Mouse (Mus musculus) cerebellum, postnatal 25 days (tissue): Measurements from ENCODE around the gene Slc12a8.

ENCODE experiments used
- DNase-seq, 2 experiments: peaks; one replicate each; pipeline ENCODE4 v3.0.0; 2021; ENCODE audit warnings: mixed read lengths in 2 of 2

Slc12a8 gene

DNA sequence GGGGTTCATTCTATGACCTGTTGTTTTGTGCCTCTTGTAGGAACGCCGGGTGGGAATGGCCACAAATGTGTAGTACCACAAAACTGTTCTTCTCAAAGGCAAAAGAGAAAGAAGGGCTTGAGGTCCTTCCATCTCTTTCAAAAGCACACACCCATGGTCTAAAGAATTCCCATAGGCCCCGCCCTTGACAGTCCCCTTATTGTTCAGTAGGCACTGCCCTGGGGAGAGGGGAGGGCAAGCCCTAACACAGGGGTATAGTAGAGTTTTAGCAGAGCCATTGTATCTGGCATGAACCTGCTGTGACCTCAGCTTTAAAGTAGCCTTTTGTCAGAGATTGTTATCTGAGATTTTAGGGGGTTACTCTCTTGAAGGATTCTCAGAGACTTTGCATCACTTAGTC lies 98.9 kb downstream of the Slc12a8 start:
- DNase-seq, result no peak

DNA sequence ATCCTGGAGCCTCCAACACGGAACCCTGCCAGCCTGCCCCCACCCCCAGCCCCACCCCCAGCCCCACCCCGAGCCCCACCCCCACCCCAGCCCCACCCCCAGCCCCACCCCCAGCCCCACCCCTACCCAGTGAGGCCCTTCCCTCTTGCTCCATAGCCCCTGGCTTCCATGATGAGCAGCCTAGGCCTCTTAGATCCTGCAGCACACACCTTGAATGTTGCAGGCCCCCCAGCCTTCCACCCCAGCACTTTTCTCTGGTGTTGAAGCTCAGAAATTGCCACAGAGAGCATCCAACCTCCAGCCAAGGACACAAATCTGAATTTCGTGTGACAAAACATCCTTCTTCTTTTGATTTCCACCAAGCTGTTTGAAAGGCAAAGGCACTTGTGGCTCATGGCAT lies 104.7 kb downstream of the Slc12a8 start:
- DNase-seq, result no peak

DNA sequence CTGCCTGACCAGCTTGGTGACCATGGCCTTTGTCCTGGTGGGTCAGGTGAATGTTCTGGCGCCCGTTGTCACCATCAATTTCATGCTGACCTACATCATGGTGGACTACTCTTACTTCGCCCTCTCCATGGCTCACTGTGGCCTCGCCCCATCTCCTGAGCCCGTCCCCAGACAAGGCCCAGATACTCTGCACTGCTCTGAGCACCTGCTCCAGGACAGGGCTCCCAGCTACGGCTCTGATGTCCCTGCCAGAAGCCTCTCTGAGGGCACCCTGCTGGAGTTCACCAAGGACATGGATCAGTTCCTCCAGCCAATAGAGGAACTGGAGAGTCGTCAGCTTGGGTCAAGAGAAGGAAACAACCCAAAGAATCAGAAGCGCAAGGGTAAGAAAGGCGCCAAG lies 107.5 kb downstream of the Slc12a8 start:
- no peak for DNase-seq

DNA sequence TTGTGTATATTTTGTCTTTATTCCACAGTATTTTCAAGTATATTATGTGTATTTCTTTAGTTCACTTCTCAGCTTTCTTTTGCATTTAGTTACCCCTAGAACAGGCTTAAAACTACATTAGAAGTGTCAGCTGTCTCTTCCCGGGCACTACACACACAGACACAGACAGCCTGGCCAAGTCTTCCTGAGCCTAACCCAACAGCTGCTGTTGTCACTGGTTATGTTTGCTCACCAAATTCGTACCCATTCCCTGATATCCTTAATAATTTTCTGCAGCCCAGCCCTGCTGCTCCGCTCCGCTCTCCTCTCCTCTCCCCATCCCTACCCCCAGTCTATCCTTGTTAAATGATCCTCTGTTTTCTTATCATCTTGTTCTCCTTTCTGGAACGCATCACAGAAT lies 112.4 kb downstream of the Slc12a8 start:
- DNase-seq, result no peak

DNA sequence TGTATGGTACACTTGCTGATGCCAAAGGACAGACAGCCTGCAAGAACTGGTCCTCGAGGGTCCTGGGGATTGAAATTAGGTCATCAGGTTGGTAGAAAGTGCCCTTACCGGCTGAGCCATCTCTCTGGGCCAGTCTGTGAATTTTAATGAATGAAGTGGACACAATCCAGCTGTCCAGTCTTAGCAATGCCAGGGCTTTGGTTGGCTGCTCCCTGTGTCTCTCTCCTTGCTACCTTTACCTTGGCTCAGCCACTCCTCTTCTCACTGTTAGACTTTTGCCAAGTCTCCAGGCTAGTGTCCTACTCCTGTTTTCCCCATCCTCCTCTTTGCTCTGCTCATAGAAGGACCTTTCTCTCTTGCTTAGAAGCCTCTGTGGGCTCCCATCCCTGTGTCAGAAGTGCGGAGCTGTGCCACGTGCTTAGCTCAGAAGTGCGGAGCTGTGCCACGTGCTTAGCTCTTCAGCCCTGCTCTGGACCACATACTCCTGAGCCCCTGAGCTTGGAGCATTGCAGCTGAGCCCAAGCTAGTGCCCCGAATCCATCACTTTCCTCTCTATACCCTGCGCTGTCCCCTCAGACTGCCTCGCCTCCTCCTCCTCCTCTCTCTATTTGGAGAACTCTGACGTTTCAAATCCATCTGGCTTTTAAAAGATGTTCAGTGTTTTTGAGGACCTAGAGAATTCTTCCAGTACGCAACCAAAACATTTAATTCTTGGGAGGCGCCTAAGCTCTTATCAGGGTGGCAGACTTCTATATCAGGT lies 118.9 kb downstream of the Slc12a8 start:
- DNase-seq, result no peak

DNA sequence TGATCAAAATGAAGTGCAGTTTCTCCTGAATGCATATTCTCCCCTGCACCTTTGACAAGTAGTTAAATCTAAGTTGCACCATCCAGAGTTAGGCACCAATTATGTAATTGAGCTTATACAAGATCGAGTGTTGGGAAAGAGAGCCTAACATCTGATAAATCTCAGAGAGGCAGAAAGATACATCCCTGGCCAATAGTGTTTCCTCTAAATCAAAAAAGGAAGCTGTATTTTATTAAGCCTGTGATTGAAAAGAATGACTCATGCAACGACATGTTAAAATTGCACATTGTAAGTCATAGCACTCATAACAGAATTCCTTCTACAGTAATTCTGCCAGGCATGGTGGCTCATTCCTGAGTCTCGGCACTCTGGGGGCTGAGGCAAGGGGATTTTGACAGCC lies 124.7 kb downstream of the Slc12a8 start:
- DNase-seq, result no peak

DNA sequence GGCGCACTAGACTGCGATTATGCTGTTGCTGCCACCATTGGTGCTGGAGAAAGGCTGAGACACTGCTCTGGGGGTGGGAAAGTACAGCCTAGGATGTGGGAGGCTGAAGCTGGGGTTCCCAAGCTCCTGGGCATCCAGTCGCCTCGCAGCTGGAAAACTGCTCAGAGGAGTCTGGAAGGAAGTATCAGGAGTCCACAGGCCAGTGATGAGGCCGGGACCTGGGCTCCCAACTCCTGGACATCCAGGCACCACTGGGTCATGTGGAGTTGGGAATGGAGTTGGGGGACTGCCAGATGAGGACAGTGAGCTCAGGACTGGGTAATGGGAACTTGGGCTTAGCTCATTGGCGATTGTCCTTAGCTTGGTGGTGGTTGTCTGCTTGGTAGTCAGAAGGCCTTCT lies 136.0 kb downstream of the Slc12a8 start:
- DNase-seq, result no peak

DNA sequence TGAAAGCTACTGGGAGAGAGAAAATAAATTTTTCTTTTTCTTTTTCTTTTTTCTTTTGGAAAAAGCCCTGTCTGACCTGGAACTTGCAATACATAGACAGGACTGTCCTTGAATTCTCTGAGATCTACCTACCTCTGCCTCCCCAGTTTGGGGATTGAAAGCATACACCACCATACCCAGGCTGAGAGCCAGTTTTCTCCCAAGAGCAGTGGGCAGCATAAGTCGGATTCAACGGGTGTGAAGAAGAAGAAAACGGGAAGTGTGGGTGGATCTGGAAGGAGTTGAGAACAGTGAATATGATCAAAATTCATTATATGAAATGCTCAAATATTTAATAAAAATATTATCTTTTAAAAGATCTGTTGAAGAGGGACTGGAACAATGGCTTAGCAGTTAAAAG lies 138.3 kb downstream of the Slc12a8 start:
- DNase-seq, result no peak

DNA sequence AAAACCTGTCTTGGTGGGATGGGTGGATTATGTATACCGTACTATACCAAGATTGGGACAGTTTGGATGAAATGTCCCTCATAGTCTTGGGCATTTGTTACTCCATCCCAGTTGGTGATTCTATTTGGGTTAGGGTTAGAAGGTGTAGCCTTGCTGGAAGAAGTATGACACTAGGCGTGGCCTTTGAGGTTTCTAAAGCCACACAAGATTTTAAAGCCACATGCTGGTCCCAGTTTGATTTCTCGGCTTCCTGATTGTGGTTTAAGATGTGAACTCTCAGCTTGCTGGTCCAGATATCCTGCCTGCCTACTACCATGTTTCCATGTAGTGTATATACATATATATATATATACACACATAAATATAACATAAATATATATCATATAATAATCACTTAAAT lies 140.1 kb downstream of the Slc12a8 start:
- no peak for DNase-seq

DNA sequence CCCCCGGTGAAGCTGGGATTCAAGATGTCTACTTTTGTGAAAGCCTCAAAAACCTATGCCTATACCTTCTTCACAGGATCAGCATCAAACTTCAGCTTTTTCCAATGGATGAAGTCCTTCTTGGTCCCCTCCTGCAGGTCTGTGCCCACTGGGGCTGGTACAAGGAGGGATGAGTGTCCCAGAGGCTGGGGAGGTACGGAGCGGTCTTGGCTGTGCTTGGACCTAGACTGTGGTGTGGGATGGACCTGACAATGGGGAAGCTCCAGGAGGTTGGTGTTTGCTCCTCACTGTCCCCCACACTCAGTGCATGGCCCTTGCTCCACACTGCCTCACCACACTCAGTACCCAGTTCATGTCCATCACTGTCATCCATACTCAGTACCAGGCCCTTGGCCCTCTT lies 141.0 kb downstream of the Slc12a8 start:
- no peak for DNase-seq

DNA sequence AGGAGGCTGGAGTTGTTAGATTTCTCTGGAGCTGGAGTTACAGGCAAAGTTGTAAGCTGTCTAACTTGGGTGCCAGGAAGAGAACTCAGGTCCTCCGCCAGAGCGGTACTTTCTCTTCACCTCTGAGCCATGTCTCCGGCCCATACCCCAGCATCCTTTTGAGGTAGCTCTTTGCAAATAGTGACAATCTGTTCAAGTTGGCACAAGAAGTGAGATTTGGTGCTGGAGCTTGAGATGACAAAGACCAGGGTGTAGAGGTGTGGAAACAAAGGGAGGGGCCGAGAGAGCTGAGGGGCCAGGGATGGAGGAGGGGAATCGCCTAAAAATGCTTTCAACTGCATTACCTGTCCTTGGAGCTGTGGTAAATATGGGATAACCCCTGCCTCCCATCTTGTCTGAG lies 142.4 kb downstream of the Slc12a8 start:
- DNase-seq, result peak; percentile 60

DNA sequence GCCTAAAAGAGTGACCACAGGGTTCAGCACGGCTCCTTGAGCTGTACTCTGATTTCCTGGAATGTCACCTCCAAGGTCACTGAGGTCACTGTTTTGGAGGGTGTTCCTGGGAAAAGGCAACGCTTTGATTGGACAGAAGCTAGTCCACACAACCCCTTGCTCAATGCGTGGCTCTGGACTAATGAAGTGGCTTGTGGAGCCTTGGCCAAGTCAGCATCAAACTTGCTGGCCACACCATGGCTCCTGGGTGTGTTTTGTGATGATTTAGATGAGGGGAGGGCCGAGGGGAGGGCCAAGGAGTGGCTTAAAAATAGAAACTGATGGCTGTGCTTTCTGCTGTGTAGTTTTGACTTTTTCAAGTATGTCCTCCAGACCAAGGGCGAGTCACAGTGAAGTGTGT lies 143.0 kb downstream of the Slc12a8 start:
- DNase-seq, result no peak

DNA sequence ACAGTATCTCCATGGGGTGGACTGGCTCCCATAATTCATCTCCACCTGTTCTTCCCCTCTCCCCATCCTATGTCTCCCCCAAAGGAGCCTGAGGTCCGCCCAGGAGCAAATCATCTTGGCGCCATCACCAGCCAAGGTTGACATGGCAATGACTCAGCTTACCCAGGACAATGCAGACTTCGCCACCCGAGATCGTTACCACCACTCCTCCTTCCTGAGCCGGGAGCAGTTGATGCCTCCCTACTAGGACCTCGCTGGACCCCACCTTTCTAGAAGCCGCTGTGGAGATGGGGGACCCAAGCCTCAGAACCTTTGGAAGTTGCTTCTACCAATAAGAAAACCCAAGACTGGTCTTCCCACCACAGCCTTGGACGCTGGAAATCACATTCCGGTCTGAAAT lies 145.7 kb downstream of the Slc12a8 start:
- no peak for DNase-seq

DNA sequence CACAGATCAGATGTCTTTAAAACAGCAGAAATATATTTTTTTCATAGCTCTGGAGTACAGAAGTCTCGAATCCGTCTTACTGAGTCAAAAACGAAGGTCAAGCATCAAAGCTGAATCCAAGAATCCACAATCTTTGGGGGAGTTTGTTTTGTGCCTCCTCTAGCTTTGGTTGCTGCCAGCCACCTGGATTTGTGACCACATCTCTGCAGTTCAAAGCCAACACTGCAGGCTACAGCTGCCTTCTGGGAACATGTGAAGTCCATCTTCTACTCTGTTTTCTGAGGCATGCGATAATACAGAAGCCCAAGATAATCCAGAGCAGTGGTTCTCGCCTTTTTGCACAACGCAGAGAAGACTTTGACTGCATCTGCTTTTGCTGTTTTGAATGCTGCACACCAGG lies 149.1 kb downstream of the Slc12a8 start:
- no peak for DNase-seq

DNA sequence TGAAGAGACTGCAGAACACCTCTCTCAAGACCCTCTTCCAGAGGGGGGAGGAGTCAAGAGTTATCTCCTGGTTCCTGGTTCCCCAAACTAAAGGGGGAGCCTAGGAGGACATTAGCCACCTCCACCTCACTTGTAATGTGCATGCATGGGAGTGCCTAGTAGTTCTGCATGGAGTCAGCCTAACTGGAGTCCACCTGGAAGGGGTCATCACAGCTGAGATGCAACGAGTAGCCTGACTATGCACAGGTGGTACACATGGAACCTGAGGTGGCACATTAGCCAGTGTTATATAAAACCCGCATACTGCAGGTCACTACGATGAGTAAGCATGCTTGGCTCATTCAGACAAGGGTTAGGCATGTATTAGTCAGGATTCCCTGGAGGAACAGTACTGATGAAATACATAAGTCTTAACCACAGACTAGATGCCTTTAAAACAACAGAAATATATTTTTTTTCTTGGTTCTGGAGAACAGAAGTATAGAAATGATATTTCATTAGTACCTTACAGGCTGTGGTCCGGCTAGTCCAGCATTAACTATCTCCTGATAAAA lies 149.9 kb downstream of the Slc12a8 start:
- DNase-seq, result no peak

DNA sequence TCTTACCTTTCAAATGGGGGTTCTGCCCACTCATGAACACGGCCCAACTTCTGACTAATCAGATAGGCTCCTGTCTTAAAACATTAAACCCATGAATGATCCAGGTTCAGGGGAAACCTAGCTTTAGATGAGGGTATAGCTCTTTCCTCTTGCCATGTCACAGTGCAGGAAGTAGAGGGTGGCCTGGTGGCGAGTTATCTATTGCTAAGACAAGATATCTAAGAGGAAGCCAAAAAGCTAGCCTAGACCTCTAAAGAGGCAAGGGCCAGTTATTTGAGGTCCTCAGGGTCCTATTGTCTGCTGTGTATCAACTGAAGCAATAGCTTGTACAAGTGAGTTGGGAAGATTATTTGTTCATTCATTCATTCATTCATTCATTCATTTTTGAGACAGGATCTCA lies 151.3 kb downstream of the Slc12a8 start:
- DNase-seq, result peak in 1 of 2 experiments; percentile 2

DNA sequence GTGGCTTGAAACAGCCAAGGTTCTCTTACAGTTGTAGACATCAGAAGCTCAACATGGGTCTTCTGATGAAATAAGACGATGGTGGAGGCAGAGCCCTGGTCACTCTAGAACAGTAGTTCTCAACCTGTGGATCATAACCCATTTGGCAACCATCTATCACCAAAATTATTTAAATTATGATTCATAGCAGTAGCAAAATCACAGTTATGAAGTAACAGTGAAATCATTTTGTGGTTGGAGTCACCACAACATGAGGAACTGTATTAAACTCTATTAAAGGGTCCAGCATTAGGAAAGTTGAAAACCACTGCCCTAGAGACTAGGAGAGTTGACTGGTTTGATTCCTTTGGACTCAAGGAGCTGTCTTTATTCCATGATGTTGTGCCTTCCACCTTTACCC lies 151.9 kb downstream of the Slc12a8 start:
- DNase-seq, result no peak

DNA sequence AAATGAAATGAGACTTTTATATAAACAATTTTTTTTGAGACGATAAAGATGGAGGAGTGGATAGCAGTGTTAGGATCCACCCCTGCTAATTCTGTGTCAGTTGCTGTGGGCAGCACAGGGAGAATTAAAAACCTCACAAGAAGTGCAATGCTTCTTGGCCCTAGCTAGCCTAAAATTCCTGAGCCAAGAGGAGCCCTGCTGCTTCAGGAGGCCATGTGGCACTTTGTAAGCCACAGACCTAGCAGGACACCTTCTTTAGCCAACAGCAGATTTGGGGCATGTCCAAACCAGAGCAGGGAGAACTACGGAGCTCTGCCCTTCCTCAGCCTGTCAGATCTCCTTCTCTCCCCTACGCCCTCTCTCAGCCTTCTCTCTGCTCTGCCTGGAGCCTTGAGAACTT lies 153.2 kb downstream of the Slc12a8 start:
- peak; percentile 90 to 91 for DNase-seq

DNA sequence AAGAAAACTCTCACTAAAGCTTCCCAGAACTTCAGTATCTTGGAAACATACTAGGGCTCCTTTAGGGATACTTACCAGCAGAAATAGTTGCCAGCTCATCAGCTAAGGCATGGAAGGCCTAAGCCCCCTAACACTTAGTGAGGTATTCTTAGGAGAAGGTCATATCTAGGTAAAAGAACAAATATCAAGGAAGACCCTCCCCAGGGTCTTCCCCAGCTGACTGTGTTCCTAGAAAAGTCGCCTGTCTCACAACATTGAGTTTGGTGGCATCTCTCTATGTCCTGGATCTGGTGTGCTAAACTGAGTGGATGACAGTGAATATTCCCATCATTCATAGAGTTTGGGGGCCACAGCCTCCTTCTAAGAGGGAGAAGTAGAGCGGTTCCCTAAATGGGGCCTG lies 153.8 kb downstream of the Slc12a8 start:
- peak in 1 of 2 experiments; percentile 27 for DNase-seq

DNA sequence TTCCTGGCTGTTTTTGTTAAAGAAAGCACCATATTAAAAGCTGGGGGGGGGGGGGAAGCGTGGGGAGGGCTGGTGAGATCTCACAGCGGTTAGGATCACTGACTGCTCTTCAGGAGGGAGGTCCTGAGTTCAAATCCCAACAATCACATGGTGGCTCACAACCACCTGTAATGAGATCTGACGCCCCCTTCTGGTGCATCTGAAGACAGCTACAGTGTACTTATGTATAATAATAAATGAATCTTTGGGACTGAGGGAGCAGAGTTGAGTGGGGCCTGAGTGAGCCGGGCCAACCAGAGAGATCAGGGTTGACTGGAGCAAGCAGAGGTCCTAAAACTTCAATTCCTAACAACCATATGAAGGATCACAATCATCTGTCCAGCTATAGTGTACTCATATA lies 155.1 kb downstream of the Slc12a8 start:
- DNase-seq, result peak in 1 of 2 experiments; percentile 6

DNA sequence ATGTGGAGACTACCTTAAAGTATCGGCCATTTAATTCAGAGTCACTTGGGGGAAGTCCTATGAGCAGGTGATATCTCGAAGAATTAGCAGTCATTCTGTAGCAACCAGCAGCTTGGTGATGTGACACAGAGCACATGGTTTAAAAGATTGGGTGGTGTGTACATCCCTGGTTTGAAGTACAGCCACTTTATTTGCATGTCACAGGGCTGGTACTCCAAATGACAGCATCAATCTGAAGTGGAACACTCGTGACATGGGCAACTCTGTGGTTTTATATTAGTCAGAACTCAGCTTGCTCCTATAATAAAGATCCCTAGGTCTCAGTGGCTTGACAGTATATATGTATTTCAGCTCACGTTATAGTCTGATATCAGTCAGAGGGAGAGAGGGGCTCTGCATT lies 155.5 kb downstream of the Slc12a8 start:
- DNase-seq, result no peak

DNA sequence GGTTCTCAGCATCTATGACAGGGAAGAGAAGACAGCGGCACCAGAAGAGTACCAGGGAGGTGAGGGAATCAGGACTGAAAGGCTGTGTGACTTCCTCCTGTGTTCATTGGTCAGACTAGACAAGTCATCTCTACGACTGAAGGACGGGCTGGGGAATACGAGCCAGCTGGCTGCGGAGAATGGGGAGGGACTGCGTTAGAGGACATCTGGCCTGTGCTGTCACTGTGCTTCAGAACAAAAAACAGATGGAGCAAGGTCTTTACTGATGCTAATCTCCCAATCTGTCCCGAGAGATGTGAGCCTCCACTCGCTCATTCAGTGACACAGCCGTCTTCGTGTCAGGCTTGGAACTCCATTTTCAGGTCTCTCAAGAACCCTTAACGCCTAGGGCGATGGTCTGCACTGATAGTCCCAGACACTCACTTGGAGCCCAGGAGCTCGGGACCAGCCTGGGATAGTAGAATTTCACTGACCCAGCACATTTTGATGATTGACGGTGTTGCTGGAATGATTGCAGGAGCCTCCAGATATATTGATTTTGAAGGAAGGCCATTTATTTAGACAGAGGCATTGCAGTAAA lies 156.5 kb downstream of the Slc12a8 start:
- DNase-seq, result peak in 1 of 2 experiments; percentile 25

DNA sequence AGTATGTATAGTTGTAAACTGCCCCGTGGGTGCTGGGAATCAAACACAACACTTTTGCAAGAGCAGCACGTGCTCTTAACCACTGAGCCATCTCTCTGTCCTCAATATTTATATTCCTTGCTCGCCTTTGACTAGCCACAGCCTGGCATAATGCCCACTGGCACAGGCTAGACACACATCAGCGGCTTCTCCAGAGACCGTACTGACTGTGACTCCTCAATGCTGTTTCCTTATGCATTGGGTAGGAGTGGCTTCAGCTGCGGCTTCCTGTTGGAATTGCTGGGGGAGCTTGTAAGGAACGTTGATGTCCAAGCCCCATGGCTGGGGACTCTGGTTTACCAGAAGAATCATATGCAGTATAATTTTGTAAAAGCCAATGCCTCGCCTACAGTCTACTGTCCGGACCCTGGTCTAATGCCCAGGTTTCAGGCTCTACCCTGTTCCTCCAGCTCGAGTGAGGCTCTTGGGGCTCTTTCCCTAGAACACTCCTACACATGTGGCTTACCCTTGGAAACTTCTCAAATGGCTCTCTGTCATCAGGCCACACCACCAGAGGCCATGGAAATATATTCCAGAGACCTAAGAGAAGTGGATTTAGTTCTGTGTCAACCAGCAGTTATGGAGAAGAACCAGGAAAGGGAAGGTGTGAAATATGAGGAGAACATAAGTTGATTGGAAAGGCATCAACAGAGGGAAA lies 158.2 kb downstream of the Slc12a8 start:
- DNase-seq, result no peak

DNA sequence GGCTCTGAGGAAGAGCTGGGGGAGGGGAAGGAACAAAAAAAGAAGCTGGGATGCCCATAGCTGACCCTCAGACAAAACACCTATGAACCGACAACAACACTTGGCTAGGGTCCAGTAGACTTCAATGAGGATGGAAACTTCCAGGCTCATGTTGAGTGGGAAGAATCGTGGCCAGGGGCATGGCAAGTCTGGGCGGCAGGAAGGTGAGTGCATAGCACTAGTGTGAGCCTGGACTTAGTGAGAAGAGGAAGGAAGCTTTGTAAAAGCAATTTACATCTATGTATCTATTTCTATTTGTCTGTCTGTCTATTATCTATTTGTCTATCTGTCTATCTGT lies 158.7 kb downstream of the Slc12a8 start:
- no peak for DNase-seq
